Mouse (Mus musculus) small intestine, adult 2 months (tissue): Measurements from ENCODE around the gene Ercc1. TPM values are rescaled to one million over a fixed set of nuclear protein-coding genes. Genes with fewer than 3 reads are reported as not detected.

Experiments
- H3K27ac ChIP-seq: fragments of 200-500 bp; 2 replicates; pipeline ENCODE4 v1.5.1; 2012; ENCODE audit warnings: low read depth, low read length, control low read depth, inconsistent platforms; ENCODE audit not compliant: insufficient read depth
- H3K27me3 ChIP-seq: fragments of 200-500 bp; 2 replicates; pipeline ENCODE4 v1.6.1; 2012; ENCODE audit warnings: mild to moderate bottlenecking, moderate library complexity, low read length, inconsistent platforms; ENCODE audit not compliant: control insufficient read depth, insufficient read depth
- H3K36me3 ChIP-seq: fragments of 200-500 bp; 2 replicates; pipeline ENCODE4 v1.6.1; 2012; ENCODE audit warnings: mild to moderate bottlenecking, low read length, control low read depth, inconsistent platforms; ENCODE audit not compliant: control insufficient read depth, insufficient read depth
- H3K4me1 ChIP-seq: fragments of 200-500 bp; 2 replicates; pipeline ENCODE4 v1.6.1; 2012; ENCODE audit warnings: low read length, inconsistent platforms, mixed read lengths; ENCODE audit not compliant: control insufficient read depth, insufficient read depth, insufficient read length
- H3K4me3 ChIP-seq: fragments of 200-500 bp; 2 replicates; pipeline ENCODE4 v1.5.1; 2012; ENCODE audit warnings: low read depth, mild to moderate bottlenecking, control low read depth, inconsistent platforms, low read length, moderate library complexity
- CTCF ChIP-seq: fragments of 200-500 bp; IDR thresholded peaks from 2 replicates; pipeline ENCODE4 v1.5.1; 2012; ENCODE audit warnings: low read depth, mild to moderate bottlenecking, control low read depth, inconsistent platforms, low read length, moderate library complexity, mixed read lengths; ENCODE audit not compliant: insufficient replicate concordance, insufficient read length; ENCODE audit errors: extremely low read depth
- POLR2A ChIP-seq: fragments of 200-500 bp; IDR thresholded peaks from 2 replicates; pipeline ENCODE4 v1.6.1; 2012; ENCODE audit warnings: low read depth, mild to moderate bottlenecking, control low read depth, inconsistent platforms, low read length, moderate library complexity
- WGBS: fragments of 180-500 bp; shearing (Covaris S2); methylation state at CpG from one replicate; pipeline ENCODE4 v1.1.7; 2018; 5-methylcytosine and 5-hydroxymethylcytosine counted together
- polyA plus RNA-seq: library from polyadenylated mRNA; depleted of rRNA; stranded (reverse); fragments of >200 nt; gene quantifications from 2 replicates; pipeline ENCODE4 v1.2.3, GENCODE M21; 2012

Gene Ercc1
- polyA plus RNA-seq, 1 experiment: 17.5 TPM

DNA sequence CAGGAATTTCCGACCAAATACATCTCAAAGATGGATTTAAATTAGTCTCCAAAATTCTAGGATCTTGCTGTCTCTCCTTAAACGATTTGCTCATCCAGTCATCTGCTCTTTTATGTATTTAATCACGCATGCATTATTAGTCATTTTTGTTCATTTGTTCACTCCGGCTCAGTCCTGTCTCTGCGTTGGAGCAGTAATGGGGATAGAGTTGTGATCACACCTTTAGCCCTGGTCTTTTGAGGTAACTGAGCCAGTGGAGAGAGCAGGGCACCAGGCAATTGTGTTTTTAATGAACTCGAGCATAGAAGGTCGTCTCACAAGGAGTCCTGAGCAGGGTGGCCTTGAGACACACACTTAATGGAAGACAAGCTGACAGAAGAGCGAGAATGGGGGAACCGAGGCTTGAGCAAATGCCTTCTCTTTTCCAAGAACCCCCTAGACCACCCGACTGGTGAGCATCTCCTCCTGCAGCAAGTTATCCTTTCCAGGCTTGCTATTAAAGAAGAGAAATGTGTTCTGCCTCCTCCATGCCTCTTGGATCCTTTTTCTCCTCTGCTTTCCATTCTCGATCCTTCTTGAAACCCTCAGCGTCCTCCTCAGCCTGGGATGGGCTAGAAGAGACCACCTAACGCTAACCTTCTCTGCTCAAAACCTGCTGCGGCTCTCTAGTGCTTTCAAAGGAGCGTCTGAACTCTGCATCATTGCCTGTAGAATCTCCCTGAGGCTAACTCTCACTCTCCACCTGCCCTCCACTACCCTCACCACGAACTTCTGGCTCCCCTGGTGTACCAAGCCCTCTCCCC lies 42.9 kb upstream of the Ercc1 start:
- no peak overlapping the region for H3K4me3 ChIP-seq
- H3K27ac ChIP-seq: no peak overlapping the region
- WGBS: 11% methylated on average over 16 of the region's 16 CpGs
- no peaks in the 10 kb centered on the region for H3K36me3 ChIP-seq
- peaks cover 8% of the 10 kb centered on the region for H3K27me3 ChIP-seq
- H3K4me1 ChIP-seq: peaks cover 1% of the 10 kb centered on the region; the same call in 1 of the 2 replicates
- TF ChIP-seq CTCF (no peak), POLR2A (no peak)

DNA sequence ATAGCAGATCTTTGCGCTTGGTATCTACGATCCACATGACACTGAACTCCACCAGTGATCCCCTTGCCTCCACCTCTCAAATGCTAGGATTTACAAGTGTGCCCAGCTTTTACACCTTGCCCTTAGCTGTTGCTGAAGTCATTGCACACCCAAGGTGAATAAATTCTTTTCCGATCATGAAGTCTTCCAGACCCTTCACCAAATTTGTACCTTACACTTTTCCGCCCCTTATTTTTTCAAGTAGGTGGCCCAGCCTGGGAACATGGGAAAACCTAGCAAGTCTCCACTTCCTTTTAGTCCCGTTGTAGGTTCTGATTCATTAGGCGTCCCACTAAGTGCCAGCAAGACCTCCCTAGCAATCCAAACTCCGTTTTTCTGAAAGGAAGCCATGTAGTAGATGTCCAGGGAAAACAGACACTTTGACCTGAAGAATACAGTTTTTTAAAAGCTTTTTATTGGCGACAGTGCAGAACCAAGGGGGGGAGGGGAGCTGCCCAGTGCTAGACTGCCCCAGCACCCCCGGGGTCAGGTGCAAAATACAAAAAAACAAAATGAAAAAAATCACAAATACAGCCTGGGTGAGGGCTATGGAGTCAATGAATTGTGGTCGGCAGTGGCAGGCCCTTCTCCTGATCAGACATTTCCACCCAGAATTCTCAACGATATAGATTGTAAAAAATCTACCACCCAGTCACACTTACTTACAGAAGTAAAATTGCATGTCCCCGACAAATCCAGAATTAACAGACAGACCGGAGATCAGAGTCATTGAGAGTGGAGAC lies 42.1 kb upstream of the Ercc1 start:
- Histone ChIP-seq H3K4me3 (no peak overlapping the region), H3K27me3 (peaks cover 8% of the 10 kb centered on the region), H3K4me1 (peaks cover 1% of the 10 kb centered on the region; the same call in 1 of the 2 replicates), H3K36me3 (no peaks in the 10 kb centered on the region), H3K27ac (no peak overlapping the region)
- TF ChIP-seq CTCF: no peak
- no peak for TF ChIP-seq POLR2A
- WGBS: 61% methylated on average over 13 of the region's 13 CpGs

- 90% methylated on average over 12 of the region's 12 CpGs for WGBS
- peaks cover 8% of the 10 kb centered on the region for H3K27me3 ChIP-seq
- no peak overlapping the region for H3K27ac ChIP-seq
- no peaks in the 10 kb centered on the region for H3K36me3 ChIP-seq
- H3K4me3 ChIP-seq: no peak overlapping the region
- peaks cover 1% of the 10 kb centered on the region; the same call in 1 of the 2 replicates for H3K4me1 ChIP-seq
- TF ChIP-seq CTCF: no peak
- TF ChIP-seq POLR2A: no peak
Observed at GRCm38 (mm10) chr7:19303046-19303305, 41.6 kb upstream of the Ercc1 start.

- Histone ChIP-seq H3K27ac (no peak overlapping the region), H3K4me3 (peak overlapping the region; percentile 14; the same call in 1 of the 2 replicates), H3K27me3 (peaks cover 8% of the 10 kb centered on the region), H3K4me1 (peaks cover 1% of the 10 kb centered on the region; the same call in 1 of the 2 replicates), H3K36me3 (no peaks in the 10 kb centered on the region)
- 4% methylated on average over 16 of the region's 16 CpGs for WGBS
- TF ChIP-seq CTCF: peak; percentile 87
- TF ChIP-seq POLR2A: no peak
Observed at GRCm38 (mm10) chr7:19303770-19304169, 40.8 kb upstream of the Ercc1 start.

GRCm38 (mm10) chr7:19304501-19305412 lies 39.8 kb upstream of the Ercc1 start:
- Histone ChIP-seq H3K4me1 (peaks cover 1% of the 10 kb centered on the region; the same call in 1 of the 2 replicates), H3K4me3 (peak overlapping the region; percentile 51), H3K36me3 (no peaks in the 10 kb centered on the region), H3K27ac (no peak overlapping the region), H3K27me3 (peaks cover 8% of the 10 kb centered on the region)
- TF ChIP-seq POLR2A (no peak), CTCF (no peak)
- 7% methylated on average over 48 of the region's 48 CpGs for WGBS

- no peak for TF ChIP-seq CTCF
- no peak for TF ChIP-seq POLR2A
- 23% methylated on average over 6 of the region's 6 CpGs for WGBS
- Histone ChIP-seq H3K27ac (no peak overlapping the region), H3K4me1 (peaks cover 1% of the 10 kb centered on the region; the same call in 1 of the 2 replicates), H3K36me3 (no peaks in the 10 kb centered on the region), H3K27me3 (peaks cover 8% of the 10 kb centered on the region), H3K4me3 (no peak overlapping the region)
Observed at GRCm38 (mm10) chr7:19305413-19305735, 39.2 kb upstream of the Ercc1 start.
